21 mouse cellular contexts compared by ENCODE assay signal in the genomic region with DNA sequence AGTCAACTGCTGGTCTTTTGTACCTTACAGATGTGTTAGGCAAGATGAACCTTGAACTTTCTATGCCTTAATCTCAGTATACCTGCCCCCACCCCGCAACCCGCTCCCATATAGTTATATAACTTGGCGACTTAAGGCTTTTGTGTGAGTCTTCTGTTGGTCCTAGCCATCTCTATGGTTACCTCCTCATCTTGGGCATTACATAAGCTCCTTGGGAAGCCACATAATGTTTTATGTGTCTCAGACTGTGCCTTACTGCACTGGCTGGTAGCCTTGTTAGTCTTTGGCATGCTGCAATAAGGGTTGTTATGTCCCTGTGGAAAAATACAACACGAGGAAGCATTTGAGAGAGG. TPM values are rescaled to one million over a fixed set of nuclear protein-coding genes. Genes with fewer than 3 reads are reported as not detected.
DNase-seq lines count a peak whose midpoint lies in the region; ATAC-seq and TF ChIP-seq lines count a peak whose summit lies in the region.
"Had no signal": no experiment of that assay in that cellular context is flagged by ENCODE, and none has a peak within 500 bp of the region (broad histone marks: within the 10 kb centered on the region; RNA-seq: fewer than 3 reads in every experiment).

No protein-coding gene starts in this region.

- DNase-seq in heart, adult 11 months = peak; percentile 84
- no peak for DNase-seq in heart, embryonic 10.5 days (ENCODE audit: low spot score)
- DNase-seq in lung, postnatal 25 days (ENCODE audit: low spot score) = peak; percentile 10
- no peak for DNase-seq in lung, adult 18-20 months
- DNase-seq: adrenal gland, postnatal 10 days; cerebellum, adult 11-12 months; cerebellum, adult 9-10 months; cerebellum, postnatal 25 days; heart, adult 2 months had no signal

- no peaks in the 10 kb centered on the region for H3K9me3 ChIP-seq in heart, embryonic 10.5 days
- no peaks in the 10 kb centered on the region for H3K9me3 ChIP-seq in intestine, postnatal 0 days (ENCODE audit: control insufficient read depth)
- H3K9me3 ChIP-seq in hindbrain, embryonic 16.5 days (ENCODE audit: control insufficient read depth, low read length) = no peaks in the 10 kb centered on the region
- H3K9me3 ChIP-seq in forebrain, embryonic 15.5 days = no peaks in the 10 kb centered on the region
- H3K9me3 ChIP-seq: embryonic facial prominence, embryonic 12.5 days; heart, embryonic 12.5 days; hindbrain, embryonic 10.5 days had no signal

- H3K27me3 ChIP-seq in heart, embryonic 10.5 days (ENCODE audit: insufficient read depth, poor library complexity, severe bottlenecking) = no peaks in the 10 kb centered on the region
- no peaks in the 10 kb centered on the region for H3K27me3 ChIP-seq in intestine, postnatal 0 days (replicated peaks; ENCODE audit: control insufficient read depth, insufficient read depth, low read length)
- H3K27me3 ChIP-seq in small intestine, adult 2 months (ENCODE audit: control insufficient read depth, insufficient read depth, low read length) = no peaks in the 10 kb centered on the region
- H3K27me3 ChIP-seq in hindbrain, embryonic 16.5 days (replicated peaks; ENCODE audit: control insufficient read depth, insufficient read depth, low read length) = no peaks in the 10 kb centered on the region
- no peaks in the 10 kb centered on the region for H3K27me3 ChIP-seq in forebrain, embryonic 15.5 days
- H3K27me3 ChIP-seq: embryonic facial prominence, embryonic 12.5 days; heart, embryonic 12.5 days had no signal

- no peak overlapping the region for H3K4me2 ChIP-seq in intestine, postnatal 0 days (replicated peaks; ENCODE audit: low read depth)
- H3K4me2 ChIP-seq in hindbrain, embryonic 16.5 days (ENCODE audit: low read length) = no peak overlapping the region
- no peak overlapping the region for H3K4me2 ChIP-seq in forebrain, embryonic 15.5 days (replicated peaks)
- H3K4me2 ChIP-seq: embryonic facial prominence, embryonic 12.5 days; heart, embryonic 12.5 days; hindbrain, embryonic 14.5 days had no signal

- WGBS in heart, embryonic 10.5 days = 83% methylated on average over 4 of the region's 4 CpGs
- 55% methylated on average over 4 of the region's 4 CpGs for WGBS in intestine, postnatal 0 days
- WGBS in small intestine, adult 2 months = 39% methylated on average over 4 of the region's 4 CpGs
- 92% methylated on average over 4 of the region's 4 CpGs for WGBS in hindbrain, embryonic 16.5 days
- WGBS in forebrain, embryonic 15.5 days = 88% methylated on average over 4 of the region's 4 CpGs

- no peak overlapping the region for H3K9ac ChIP-seq in intestine, postnatal 0 days (ENCODE audit: low read depth, low read length)
- no peak overlapping the region for H3K9ac ChIP-seq in hindbrain, embryonic 16.5 days (ENCODE audit: low read depth, low read length)
- H3K9ac ChIP-seq in forebrain, embryonic 15.5 days (replicated peaks) = no peak overlapping the region
- H3K9ac ChIP-seq: embryonic facial prominence, embryonic 12.5 days; heart, embryonic 12.5 days; hindbrain, embryonic 14.5 days had no signal

- TF ChIP-seq CTCF in intestine, postnatal 0 days (IDR thresholded peaks at IDR 0.05; ENCODE audit: low read depth) = no peak
- TF ChIP-seq CTCF in small intestine, adult 2 months (IDR thresholded peaks at IDR 0.05; ENCODE audit: extremely low read depth, insufficient read length, insufficient replicate concordance, low read depth, low read length) = no peak

- H3K27ac ChIP-seq in heart, embryonic 10.5 days = no peak overlapping the region
- H3K27ac ChIP-seq in intestine, postnatal 0 days (ENCODE audit: low read depth, low read length) = no peak overlapping the region
- H3K27ac ChIP-seq in small intestine, adult 2 months (ENCODE audit: insufficient read depth, low read depth, low read length) = peak overlapping the region; percentile 88
- no peak overlapping the region for H3K27ac ChIP-seq in hindbrain, embryonic 16.5 days (ENCODE audit: low read depth, low read length)
- no peak overlapping the region for H3K27ac ChIP-seq in forebrain, embryonic 15.5 days (replicated peaks)
- H3K27ac ChIP-seq: embryonic facial prominence, embryonic 12.5 days; heart, adult 2 months; hindbrain, embryonic 10.5 days; hindbrain, embryonic 14.5 days had no signal

- peaks cover 17% of the 10 kb centered on the region for H3K4me1 ChIP-seq in heart, embryonic 10.5 days
- no peaks in the 10 kb centered on the region for H3K4me1 ChIP-seq in intestine, postnatal 0 days (replicated peaks; ENCODE audit: control insufficient read depth, insufficient read depth, low read length)
- peaks cover 19% of the 10 kb centered on the region; the same call in 1 of the 2 replicates for H3K4me1 ChIP-seq in small intestine, adult 2 months (ENCODE audit: control insufficient read depth, insufficient read depth, insufficient read length, low read length)
- H3K4me1 ChIP-seq in hindbrain, embryonic 16.5 days (ENCODE audit: control insufficient read depth, insufficient read depth, low read depth, low read length) = no peaks in the 10 kb centered on the region
- H3K4me1 ChIP-seq in forebrain, embryonic 15.5 days = no peaks in the 10 kb centered on the region
- H3K4me1 ChIP-seq: embryonic facial prominence, embryonic 12.5 days had no signal

- no peaks in the 10 kb centered on the region for H3K36me3 ChIP-seq in heart, embryonic 10.5 days
- no peaks in the 10 kb centered on the region for H3K36me3 ChIP-seq in intestine, postnatal 0 days (ENCODE audit: control insufficient read depth, insufficient read depth)
- H3K36me3 ChIP-seq in small intestine, adult 2 months (ENCODE audit: control insufficient read depth, insufficient read depth, low read length) = no peaks in the 10 kb centered on the region
- H3K36me3 ChIP-seq in hindbrain, embryonic 16.5 days (ENCODE audit: control insufficient read depth, insufficient read depth, low read length) = no peaks in the 10 kb centered on the region
- no peaks in the 10 kb centered on the region for H3K36me3 ChIP-seq in forebrain, embryonic 15.5 days
- H3K36me3 ChIP-seq: embryonic facial prominence, embryonic 12.5 days; heart, embryonic 12.5 days; hindbrain, embryonic 10.5 days had no signal

- no peak for TF ChIP-seq POLR2A in small intestine, adult 2 months (IDR thresholded peaks at IDR 0.05; ENCODE audit: low read depth, low read length)

- no peak overlapping the region for H3K4me3 ChIP-seq in heart, embryonic 10.5 days
- H3K4me3 ChIP-seq in intestine, postnatal 0 days (ENCODE audit: low read depth, low read length) = no peak overlapping the region
- H3K4me3 ChIP-seq in small intestine, adult 2 months (ENCODE audit: low read depth, low read length) = no peak overlapping the region
- H3K4me3 ChIP-seq in hindbrain, embryonic 16.5 days (ENCODE audit: low read length) = no peak overlapping the region
- no peak overlapping the region for H3K4me3 ChIP-seq in forebrain, embryonic 15.5 days
- H3K4me3 ChIP-seq: embryonic facial prominence, embryonic 12.5 days; heart, adult 2 months; heart, embryonic 12.5 days; hindbrain, embryonic 10.5 days had no signal

- peak; percentile 86 for ATAC-seq in intestine, postnatal 0 days
- no peak for ATAC-seq in hindbrain, embryonic 16.5 days
- no peak for ATAC-seq in forebrain, embryonic 15.5 days (replicated peaks)
- ATAC-seq: forebrain, embryonic 16.5 days had no signal

RNA-seq across cellular contexts. Expression of gene 1700020N01Rik, which starts 39.3 kb away (rescaled TPM):
- 0.14 and 0.29 TPM in 2 replicates for polyA plus RNA-seq in heart, embryonic 10.5 days (2016; fragmentation: Nextera tagmentation; extraction: Ambion mirVana)
- polyA plus RNA-seq in intestine, postnatal 0 days (2015; fragmentation: Nextera tagmentation; extraction: Ambion mirVana) = 1.4 and 2.1 TPM in 2 replicates
- polyA plus RNA-seq in small intestine, adult 2 months (2012; rRNA removed) = 0.11 TPM in 1 of 2 replicates, not detected in the other
- not detected in 2 replicates for polyA plus RNA-seq in hindbrain, embryonic 16.5 days (2015; fragmentation: Nextera tagmentation; extraction: Ambion mirVana)
- polyA plus RNA-seq in forebrain, embryonic 15.5 days (2015; fragmentation: Nextera tagmentation; extraction: Ambion mirVana) = not detected in 2 replicates
- polyA plus RNA-seq: C2C12; cortical plate, adult 2 months; embryonic facial prominence, embryonic 12.5 days; forebrain, embryonic 11.5 days; forebrain, embryonic 16.5 days; heart, adult 2 months; hindbrain, embryonic 10.5 days; hindbrain, embryonic 14.5 days had no signal

Comparison
In these comparisons a context has a peak if more than half of its experiments do, and no peak if none do; other contexts are left out.
1. DNase-seq: peak in heart, adult 11 months (single experiment) and lung, postnatal 25 days (single experiment); none in heart, embryonic 10.5 days (single experiment) and lung, adult 18-20 months (0 of 2).